Mouse (Mus musculus): ENCODE results near the gene Rasgef1b. TPM values are rescaled to one million over a fixed set of nuclear protein-coding genes. Genes with fewer than 3 reads are reported as not detected.

The Rasgef1b gene
- polyA plus RNA-seq, 1 experiment from 2014 or later, result 6.5 TPM

DNA sequence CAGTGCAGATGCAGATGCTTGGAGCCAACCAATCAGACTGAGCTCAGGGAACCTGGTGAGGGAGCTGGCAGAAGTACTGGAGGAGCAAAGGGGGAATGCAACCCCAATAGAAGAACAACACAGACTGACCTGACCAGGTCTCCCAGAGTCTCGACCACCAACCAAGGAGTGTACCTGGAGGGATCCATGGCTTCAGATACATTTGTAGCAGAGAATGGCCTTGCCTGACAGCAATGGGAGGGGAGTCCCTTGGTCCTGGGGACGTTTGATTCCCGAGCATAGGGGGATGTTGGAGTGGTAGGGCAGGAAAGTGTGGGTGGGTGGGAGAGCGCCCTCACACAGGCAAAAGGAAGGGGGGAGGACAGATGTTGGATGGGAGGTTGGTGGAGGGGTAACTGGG is 141.3 kb downstream of the Rasgef1b start:
- no peak overlapping the region for H3K27ac ChIP-seq (replicated peaks; ENCODE audit: low read depth, low read length)
- H3K4me3 ChIP-seq (ENCODE audit: low read depth, low read length), result no peak overlapping the region
- H3K9ac ChIP-seq (ENCODE audit: low read depth, low read length), result no peak overlapping the region
- H3K4me1 ChIP-seq (ENCODE audit: control insufficient read depth, insufficient read depth, low read length), result no peaks in the 10 kb centered on the region
- no peaks in the 10 kb centered on the region for H3K27me3 ChIP-seq (replicated peaks; ENCODE audit: control insufficient read depth, insufficient read depth, low read length)
- DNase-seq (ENCODE audit: low spot score), result no peak
- no peaks in the 10 kb centered on the region for H3K9me3 ChIP-seq (ENCODE audit: control insufficient read depth, low read length)
- no peak for ATAC-seq (ENCODE audit: low read depth)
- H3K36me3 ChIP-seq (ENCODE audit: control insufficient read depth, insufficient read depth, low read length), result no peaks in the 10 kb centered on the region
- WGBS, result 69% methylated on average over 4 of the region's 4 CpGs
- no peak overlapping the region for H3K4me2 ChIP-seq (ENCODE audit: low read depth, low read length)

DNA sequence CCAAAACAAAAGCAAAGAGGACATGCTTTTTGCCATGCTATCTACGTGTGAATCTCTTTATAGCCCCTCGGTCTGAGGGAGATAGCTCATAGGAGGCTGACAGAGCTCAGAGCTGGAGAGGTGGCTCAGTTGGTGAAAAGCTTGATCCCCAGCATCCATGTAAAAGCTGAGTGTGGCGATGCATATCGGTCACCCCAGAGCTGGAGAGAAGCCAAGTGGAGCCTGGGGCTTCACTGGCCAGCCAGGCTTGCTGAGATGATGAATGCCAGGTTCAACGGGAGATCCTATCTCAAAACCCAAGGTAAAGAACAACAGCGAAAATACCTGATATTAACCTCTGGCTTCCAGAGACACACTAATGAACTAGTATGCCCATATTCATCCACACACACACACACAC is 142.6 kb downstream of the Rasgef1b start:
- Histone ChIP-seq H3K36me3 (ENCODE audit: control insufficient read depth, insufficient read depth, low read length) (no peaks in the 10 kb centered on the region), H3K4me2 (ENCODE audit: low read depth, low read length) (no peak overlapping the region), H3K27me3 (replicated peaks; ENCODE audit: control insufficient read depth, insufficient read depth, low read length) (no peaks in the 10 kb centered on the region), H3K4me3 (ENCODE audit: low read depth, low read length) (no peak overlapping the region), H3K9me3 (ENCODE audit: control insufficient read depth, low read length) (no peaks in the 10 kb centered on the region), H3K27ac (replicated peaks; ENCODE audit: low read depth, low read length) (no peak overlapping the region), H3K9ac (ENCODE audit: low read depth, low read length) (no peak overlapping the region), H3K4me1 (ENCODE audit: control insufficient read depth, insufficient read depth, low read length) (no peaks in the 10 kb centered on the region)
- DNase-seq (ENCODE audit: low spot score) (no peak), ATAC-seq (ENCODE audit: low read depth) (no peak)
- 84% methylated on average over 6 of the region's 6 CpGs for WGBS

DNA sequence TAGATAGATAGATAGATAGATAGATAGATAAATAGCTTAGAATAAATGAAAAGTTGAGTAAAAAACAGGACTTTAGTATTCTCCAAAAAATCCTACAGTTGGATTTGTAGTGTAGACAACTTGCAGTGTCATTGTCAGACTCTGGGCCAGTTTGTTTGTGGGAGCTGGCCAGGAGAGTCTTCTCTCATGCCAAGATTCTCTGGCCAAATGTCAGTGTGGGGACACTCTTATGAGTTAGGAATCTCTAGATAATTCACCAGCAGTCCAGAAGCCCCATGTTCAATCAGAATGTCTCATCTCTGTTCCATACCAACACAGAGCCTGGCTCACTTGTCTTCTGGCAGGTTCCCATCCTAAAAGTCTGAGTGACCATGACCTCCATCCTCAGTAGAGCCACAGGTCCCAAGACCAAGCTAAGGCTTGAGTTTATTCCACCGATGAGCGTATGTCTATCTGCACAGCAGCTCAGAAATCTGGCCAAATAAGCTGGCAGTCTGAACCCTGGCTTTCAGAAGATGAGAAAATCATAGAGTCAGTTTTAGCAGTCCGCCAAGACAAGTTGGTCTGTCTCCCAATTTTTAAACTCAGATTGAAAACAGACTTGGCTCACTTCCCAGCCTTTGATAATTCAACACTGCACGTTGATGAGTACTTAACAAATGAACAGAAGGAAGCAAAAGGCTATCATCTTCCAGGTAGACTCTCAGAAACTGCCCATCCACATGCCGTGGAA is 143.5 kb downstream of the Rasgef1b start:
- Histone ChIP-seq H3K4me3 (ENCODE audit: low read depth, low read length) (no peak overlapping the region), H3K9ac (ENCODE audit: low read depth, low read length) (no peak overlapping the region), H3K27ac (replicated peaks; ENCODE audit: low read depth, low read length) (no peak overlapping the region), H3K27me3 (replicated peaks; ENCODE audit: control insufficient read depth, insufficient read depth, low read length) (no peaks in the 10 kb centered on the region), H3K36me3 (ENCODE audit: control insufficient read depth, insufficient read depth, low read length) (no peaks in the 10 kb centered on the region), H3K4me1 (ENCODE audit: control insufficient read depth, insufficient read depth, low read length) (no peaks in the 10 kb centered on the region), H3K9me3 (ENCODE audit: control insufficient read depth, low read length) (no peaks in the 10 kb centered on the region), H3K4me2 (ENCODE audit: low read depth, low read length) (no peak overlapping the region)
- 56% methylated on average over 5 of the region's 5 CpGs for WGBS
- no peak for ATAC-seq (ENCODE audit: low read depth)
- peak; percentile 20 for DNase-seq (ENCODE audit: low spot score)

DNA sequence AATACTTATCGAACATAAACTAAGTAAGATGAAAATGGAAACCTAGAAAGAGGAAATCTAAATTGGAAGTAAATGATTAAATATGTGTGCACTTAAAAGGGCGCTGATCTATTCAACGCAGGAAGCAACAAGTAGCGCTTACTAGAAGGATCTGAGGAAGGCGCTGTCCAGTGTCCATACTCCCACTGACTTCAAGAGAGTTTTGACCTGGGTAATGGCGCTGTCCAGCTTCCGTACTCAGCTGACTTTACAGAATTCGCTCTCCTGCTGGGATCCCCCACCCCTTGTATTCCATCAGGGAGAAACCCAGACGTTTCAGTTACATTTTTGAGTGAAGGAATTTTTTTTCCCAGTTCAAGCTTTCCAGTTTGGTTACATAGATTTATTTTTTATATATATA is 144.6 kb downstream of the Rasgef1b start:
- Histone ChIP-seq H3K27me3 (replicated peaks; ENCODE audit: control insufficient read depth, insufficient read depth, low read length) (no peaks in the 10 kb centered on the region), H3K4me3 (ENCODE audit: low read depth, low read length) (no peak overlapping the region), H3K27ac (replicated peaks; ENCODE audit: low read depth, low read length) (no peak overlapping the region), H3K4me1 (ENCODE audit: control insufficient read depth, insufficient read depth, low read length) (no peaks in the 10 kb centered on the region), H3K9ac (ENCODE audit: low read depth, low read length) (no peak overlapping the region), H3K9me3 (ENCODE audit: control insufficient read depth, low read length) (no peaks in the 10 kb centered on the region), H3K36me3 (ENCODE audit: control insufficient read depth, insufficient read depth, low read length) (no peaks in the 10 kb centered on the region), H3K4me2 (ENCODE audit: low read depth, low read length) (no peak overlapping the region)
- WGBS, result 76% methylated on average over 9 of the region's 9 CpGs
- DNase-seq (ENCODE audit: low spot score) (peak; percentile 25), ATAC-seq (ENCODE audit: low read depth) (no peak)

DNA sequence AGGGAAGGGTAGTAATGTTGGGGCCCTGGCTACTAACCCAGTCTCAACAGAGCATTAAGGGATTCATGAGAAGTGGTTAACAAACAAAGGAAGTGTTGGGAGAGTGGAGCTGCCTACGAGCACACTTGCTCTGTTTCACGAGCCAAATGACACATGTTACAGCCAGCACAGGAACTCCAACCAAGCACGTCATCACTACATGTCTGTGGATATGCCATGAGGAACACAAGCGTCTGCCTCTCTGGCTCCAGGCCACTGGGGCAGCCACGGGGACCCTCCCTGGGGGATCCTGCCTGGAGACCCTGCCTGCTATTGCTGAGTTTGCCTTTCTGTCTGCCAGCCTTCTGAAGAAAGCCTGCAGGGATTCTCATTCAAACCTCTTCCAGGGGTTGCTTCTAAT is 146.8 kb downstream of the Rasgef1b start:
- H3K9me3 ChIP-seq (ENCODE audit: control insufficient read depth, low read length), result no peaks in the 10 kb centered on the region
- ATAC-seq (ENCODE audit: low read depth), result no peak
- no peaks in the 10 kb centered on the region for H3K4me1 ChIP-seq (ENCODE audit: control insufficient read depth, insufficient read depth, low read length)
- no peak overlapping the region for H3K27ac ChIP-seq (replicated peaks; ENCODE audit: low read depth, low read length)
- no peak for DNase-seq (ENCODE audit: low spot score)
- no peaks in the 10 kb centered on the region for H3K27me3 ChIP-seq (replicated peaks; ENCODE audit: control insufficient read depth, insufficient read depth, low read length)
- no peaks in the 10 kb centered on the region for H3K36me3 ChIP-seq (ENCODE audit: control insufficient read depth, insufficient read depth, low read length)
- no peak overlapping the region for H3K9ac ChIP-seq (ENCODE audit: low read depth, low read length)
- no peak overlapping the region for H3K4me2 ChIP-seq (ENCODE audit: low read depth, low read length)
- WGBS, result 18% methylated on average over 5 of the region's 5 CpGs
- no peak overlapping the region for H3K4me3 ChIP-seq (ENCODE audit: low read depth, low read length)

DNA sequence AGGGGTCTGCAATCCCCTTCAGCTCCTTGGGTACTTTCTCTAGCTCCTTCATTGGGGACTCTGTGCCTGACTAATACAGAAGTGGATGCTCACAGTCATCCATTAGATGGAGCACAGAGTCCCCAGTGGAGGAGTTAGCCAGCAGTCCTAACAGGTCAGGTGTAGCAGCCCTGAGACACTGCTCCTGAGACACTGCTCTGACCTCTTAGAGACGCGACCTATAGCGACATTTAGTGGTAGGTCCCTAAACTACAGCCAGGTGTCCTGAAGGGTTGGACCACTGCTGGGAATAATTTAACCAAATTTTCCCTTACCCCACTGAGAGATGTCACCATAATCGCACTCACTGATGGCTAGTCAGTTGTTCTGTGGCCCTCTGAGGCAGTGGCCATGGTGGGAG is 150.2 kb downstream of the Rasgef1b start:
- peak; percentile 65 for DNase-seq (ENCODE audit: low spot score)
- Histone ChIP-seq H3K36me3 (ENCODE audit: control insufficient read depth, insufficient read depth, low read length) (no peaks in the 10 kb centered on the region), H3K4me3 (ENCODE audit: low read depth, low read length) (no peak overlapping the region), H3K4me1 (ENCODE audit: control insufficient read depth, insufficient read depth, low read length) (no peaks in the 10 kb centered on the region), H3K9me3 (ENCODE audit: control insufficient read depth, low read length) (no peaks in the 10 kb centered on the region), H3K9ac (ENCODE audit: low read depth, low read length) (no peak overlapping the region), H3K4me2 (ENCODE audit: low read depth, low read length) (no peak overlapping the region), H3K27me3 (replicated peaks; ENCODE audit: control insufficient read depth, insufficient read depth, low read length) (no peaks in the 10 kb centered on the region), H3K27ac (replicated peaks; ENCODE audit: low read depth, low read length) (no peak overlapping the region)
- peak; percentile 67 for ATAC-seq (ENCODE audit: low read depth)
- WGBS, result 8% methylated on average over 4 of the region's 4 CpGs

DNA sequence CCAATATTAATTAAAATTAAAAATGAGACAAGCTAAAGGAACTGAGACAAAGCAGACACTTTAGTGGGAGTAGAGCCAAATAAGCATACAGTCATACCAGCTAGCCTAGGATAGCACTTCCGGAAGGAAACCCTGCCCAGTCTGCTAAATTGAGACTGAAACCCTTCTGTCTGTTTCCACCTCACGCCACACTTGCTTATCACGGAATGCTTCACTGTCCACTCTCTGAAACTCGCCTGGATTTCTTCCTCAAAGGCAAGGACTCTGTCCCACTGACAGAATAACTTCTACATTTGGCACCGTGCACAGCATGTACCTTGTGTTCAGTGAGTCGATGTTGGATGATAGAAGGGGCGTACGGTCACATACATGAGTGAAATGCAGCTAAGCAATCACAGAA is 153.0 kb downstream of the Rasgef1b start:
- Histone ChIP-seq H3K4me2 (ENCODE audit: low read depth, low read length) (no peak overlapping the region), H3K4me1 (ENCODE audit: control insufficient read depth, insufficient read depth, low read length) (no peaks in the 10 kb centered on the region), H3K36me3 (ENCODE audit: control insufficient read depth, insufficient read depth, low read length) (no peaks in the 10 kb centered on the region), H3K9ac (ENCODE audit: low read depth, low read length) (no peak overlapping the region), H3K9me3 (ENCODE audit: control insufficient read depth, low read length) (no peaks in the 10 kb centered on the region), H3K27me3 (replicated peaks; ENCODE audit: control insufficient read depth, insufficient read depth, low read length) (no peaks in the 10 kb centered on the region), H3K4me3 (ENCODE audit: low read depth, low read length) (no peak overlapping the region), H3K27ac (replicated peaks; ENCODE audit: low read depth, low read length) (no peak overlapping the region)
- DNase-seq (ENCODE audit: low spot score) (no peak), ATAC-seq (ENCODE audit: low read depth) (no peak)
- 79% methylated on average over 8 of the region's 8 CpGs for WGBS

DNA sequence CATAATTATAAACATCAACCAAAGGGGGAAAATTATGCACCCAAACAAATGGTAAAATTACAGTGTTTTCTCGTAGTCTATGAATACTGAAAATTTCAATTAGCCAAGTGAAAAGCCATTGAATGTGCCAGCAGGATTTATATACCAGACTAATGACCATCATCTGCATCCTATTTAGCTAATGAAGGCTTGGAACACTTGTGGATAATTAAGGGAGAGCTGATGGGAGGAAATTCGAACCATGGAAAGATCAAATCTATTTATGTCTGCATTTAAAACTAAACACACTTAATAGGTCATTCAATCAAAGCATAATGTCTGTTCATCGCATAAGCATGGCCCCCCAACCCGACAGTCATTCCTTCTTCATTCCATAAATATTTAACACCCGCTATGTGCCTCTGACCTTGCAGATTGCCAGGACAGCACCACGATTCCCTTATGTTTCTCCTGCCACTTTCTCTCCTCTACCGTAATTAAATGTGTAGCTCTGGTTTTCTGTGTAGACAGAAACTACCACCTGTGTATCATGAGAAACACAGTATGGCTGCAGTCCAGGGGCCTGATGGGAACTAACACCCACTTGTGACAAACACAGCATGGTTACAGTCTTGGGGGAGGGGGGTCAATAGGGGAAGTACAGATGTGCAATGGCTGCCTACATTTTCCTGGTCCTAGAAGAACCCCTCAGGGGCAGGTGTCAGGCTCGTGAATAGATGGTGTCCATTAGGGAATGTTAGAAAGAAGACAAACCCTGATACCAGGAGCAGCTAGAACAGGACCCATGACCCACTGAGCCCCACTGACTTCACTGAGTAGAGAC is 164.2 kb downstream of the Rasgef1b start:
- Histone ChIP-seq H3K27me3 (replicated peaks; ENCODE audit: control insufficient read depth, insufficient read depth, low read length) (peaks cover 2% of the 10 kb centered on the region; the same call in 1 of the 2 replicates), H3K27ac (replicated peaks; ENCODE audit: low read depth, low read length) (no peak overlapping the region), H3K4me1 (ENCODE audit: control insufficient read depth, insufficient read depth, low read length) (no peaks in the 10 kb centered on the region), H3K36me3 (ENCODE audit: control insufficient read depth, insufficient read depth, low read length) (no peaks in the 10 kb centered on the region), H3K9me3 (ENCODE audit: control insufficient read depth, low read length) (no peaks in the 10 kb centered on the region), H3K4me2 (ENCODE audit: low read depth, low read length) (no peak overlapping the region), H3K9ac (ENCODE audit: low read depth, low read length) (no peak overlapping the region), H3K4me3 (ENCODE audit: low read depth, low read length) (no peak overlapping the region)
- no peak for ATAC-seq (ENCODE audit: low read depth)
- 35% methylated on average over 8 of the region's 8 CpGs for WGBS
- DNase-seq (ENCODE audit: low spot score), result no peak
